In genomic region chr16:24121633-24122032, GRCm38 (mm10) we compare ENCODE assay signal across 26 mouse cellular contexts.
"Had no signal": no experiment of that assay in that cellular context is flagged by ENCODE, and none has a peak within 500 bp of the region (broad histone marks: within the 10 kb centered on the region; RNA-seq: fewer than 3 reads in every experiment).

No protein-coding gene starts in this region.

- H3K27ac ChIP-seq: embryonic facial prominence, embryonic 10.5 days; embryonic facial prominence, embryonic 12.5 days; embryonic facial prominence, embryonic 13.5 days; embryonic facial prominence, embryonic 15.5 days; forebrain, embryonic 10.5 days; forebrain, embryonic 12.5 days; forebrain, embryonic 13.5 days; forebrain, embryonic 15.5 days; gastrocnemius, adult 2 months; heart, adult 2 months had no signal

- H3K4me3 ChIP-seq: embryonic facial prominence, embryonic 10.5 days; embryonic facial prominence, embryonic 12.5 days; embryonic facial prominence, embryonic 13.5 days; embryonic facial prominence, embryonic 15.5 days; erythroblast, embryonic 14.5 days; forebrain, embryonic 10.5 days; forebrain, embryonic 12.5 days; forebrain, embryonic 13.5 days; forebrain, embryonic 15.5 days; gastrocnemius, adult 2 months; heart, adult 2 months had no signal

- H3K4me1 ChIP-seq: embryonic facial prominence, embryonic 10.5 days; embryonic facial prominence, embryonic 12.5 days; embryonic facial prominence, embryonic 13.5 days; embryonic facial prominence, embryonic 15.5 days; forebrain, embryonic 10.5 days; forebrain, embryonic 12.5 days; forebrain, embryonic 13.5 days; forebrain, embryonic 15.5 days had no signal

- H3K27me3 ChIP-seq: embryonic facial prominence, embryonic 12.5 days; embryonic facial prominence, embryonic 13.5 days; embryonic facial prominence, embryonic 15.5 days; forebrain, embryonic 12.5 days; forebrain, embryonic 13.5 days; forebrain, embryonic 15.5 days had no signal

- H3K36me3 ChIP-seq: embryonic facial prominence, embryonic 10.5 days; embryonic facial prominence, embryonic 12.5 days; embryonic facial prominence, embryonic 13.5 days; embryonic facial prominence, embryonic 15.5 days; forebrain, embryonic 10.5 days; forebrain, embryonic 12.5 days; forebrain, embryonic 15.5 days had no signal

- DNase-seq: cerebellum, adult 2 months; cerebellum, adult 8-10 months; cerebellum, adult 9-10 months; cerebellum, adult 9-11 months; cerebellum, postnatal 10 days; cerebellum, postnatal 14 days; cerebellum, postnatal 25 days; cerebellum, postnatal 36 days; embryo, embryonic 11 days; forebrain, postnatal 0 days; gastrocnemius, adult 2 months; gastrocnemius, postnatal 10 days; gastrocnemius, postnatal 14 days; gastrocnemius, postnatal 25 days; gastrocnemius, postnatal 36 days; heart, adult 18-20 months; heart, adult 2 months had no signal
